Mouse (Mus musculus) forebrain, embryonic 15.5 days (tissue): ENCODE results near the gene Oxsr1. TPM values are rescaled to one million over a fixed set of nuclear protein-coding genes. Genes with fewer than 3 reads are reported as not detected.
"Not testable (repeated sequence)": the region's sequence is repeated elsewhere in the genome, so short reads cannot be mapped to it uniquely, and the experiment has no call there.

Experiments
- ATAC-seq: fragments of 200-750 bp; cut with Nextera tagmentation; replicated peaks from 2 replicates; pipeline ENCODE4 v1.8.0; 2017; ENCODE audit warnings: mild to moderate bottlenecking, moderate TSS enrichment, moderate library complexity
- H3K27ac ChIP-seq: fragments of 300-500 bp; sonication (generic); replicated peaks from 2 replicates; pipeline ENCODE4 v1.5.1; 2015; ENCODE audit warnings: mild to moderate bottlenecking, inconsistent platforms
- H3K27me3 ChIP-seq: fragments of 300-500 bp; sonication (generic); 2 replicates; pipeline ENCODE4 v1.6.1; 2015; ENCODE audit warnings: inconsistent platforms
- H3K36me3 ChIP-seq: fragments of 300-500 bp; sonication (generic); 2 replicates; pipeline ENCODE4 v1.6.1; 2015; ENCODE audit warnings: mild to moderate bottlenecking, inconsistent platforms
- H3K4me1 ChIP-seq: fragments of 300-500 bp; sonication (generic); 2 replicates; pipeline ENCODE4 v1.6.1; 2015; ENCODE audit warnings: inconsistent platforms
- H3K4me2 ChIP-seq: fragments of 300-500 bp; sonication (generic); replicated peaks from 2 replicates; pipeline ENCODE4 v1.6.1; 2015; ENCODE audit warnings: mild to moderate bottlenecking, inconsistent platforms
- H3K4me3 ChIP-seq: fragments of 300-500 bp; sonication (generic); 2 replicates; pipeline ENCODE4 v1.5.1; 2015; ENCODE audit warnings: mild to moderate bottlenecking, inconsistent platforms
- H3K9ac ChIP-seq: fragments of 300-500 bp; sonication (generic); replicated peaks from 2 replicates; pipeline ENCODE4 v1.6.1; 2015; ENCODE audit warnings: mild to moderate bottlenecking, inconsistent platforms
- H3K9me3 ChIP-seq: fragments of 300-500 bp; sonication (generic); 2 replicates; pipeline ENCODE4 v1.6.1; 2016; ENCODE audit warnings: inconsistent platforms
- WGBS: fragments of 180-500 bp; shearing (Covaris S2); methylation state at CpG from one replicate; pipeline ENCODE4 v1.1.7; 2015; ENCODE audit warnings: mixed read lengths; 5-methylcytosine and 5-hydroxymethylcytosine counted together
- polyA plus RNA-seq: library from polyadenylated mRNA; unstranded; fragments of >200 nt; fragmentation: Nextera tagmentation; extraction: Ambion mirVana; gene quantifications from 2 replicates; pipeline ENCODE4 v1.2.1, GENCODE M21; 2015

Oxsr1 gene
- polyA plus RNA-seq, 1 experiment from 2014 or later, result 13.8 TPM

- ATAC-seq, H3K4me3 ChIP-seq, H3K9me3 ChIP-seq, H3K4me2 ChIP-seq, H3K4me1 ChIP-seq, H3K9ac ChIP-seq, H3K27me3 ChIP-seq, H3K27ac ChIP-seq: not testable (repeated sequence)
- 74% methylated on average over 1 of the region's 1 CpGs for WGBS
- peaks cover 46% of the 10 kb centered on the region for H3K36me3 ChIP-seq
Measured at GRCm38 (mm10) chr9:119265373-119266120, 56.7 kb downstream of the Oxsr1 start.

- Histone ChIP-seq H3K27ac (no peak overlapping the region), H3K4me3 (no peak overlapping the region), H3K9ac (no peak overlapping the region), H3K4me2 (no peak overlapping the region), H3K27me3 (no peaks in the 10 kb centered on the region), H3K4me1 (no peaks in the 10 kb centered on the region), H3K9me3 (no peaks in the 10 kb centered on the region), H3K36me3 (peaks cover 49% of the 10 kb centered on the region)
- WGBS, result 89% methylated on average over 4 of the region's 4 CpGs
- ATAC-seq, result no peak
Measured at GRCm38 (mm10) chr9:119263067-119263466, 59.2 kb downstream of the Oxsr1 start.

- no peak overlapping the region for H3K9ac ChIP-seq
- no peak overlapping the region for H3K4me3 ChIP-seq
- H3K36me3 ChIP-seq, result peaks cover 53% of the 10 kb centered on the region
- H3K4me2 ChIP-seq, result no peak overlapping the region
- ATAC-seq, result no peak
- H3K4me1 ChIP-seq, result no peaks in the 10 kb centered on the region
- no peak overlapping the region for H3K27ac ChIP-seq
- no peaks in the 10 kb centered on the region for H3K27me3 ChIP-seq
- over 99% methylated on average over 2 of the region's 2 CpGs for WGBS
- H3K9me3 ChIP-seq, result no peaks in the 10 kb centered on the region
Measured at GRCm38 (mm10) chr9:119260825-119261224, 61.4 kb downstream of the Oxsr1 start.

GRCm38 (mm10) chr9:119258785-119259184 lies 63.4 kb downstream of the Oxsr1 start:
- H3K4me1 ChIP-seq, result no peaks in the 10 kb centered on the region
- no peak overlapping the region for H3K4me2 ChIP-seq
- WGBS, result 95% methylated on average over 2 of the region's 2 CpGs
- H3K9ac ChIP-seq, result no peak overlapping the region
- ATAC-seq, result no peak
- H3K36me3 ChIP-seq, result peaks cover 56% of the 10 kb centered on the region
- H3K27ac ChIP-seq, result no peak overlapping the region
- no peaks in the 10 kb centered on the region for H3K27me3 ChIP-seq
- H3K4me3 ChIP-seq, result no peak overlapping the region
- H3K9me3 ChIP-seq, result no peaks in the 10 kb centered on the region

- H3K4me2 ChIP-seq, result no peak overlapping the region
- no peak overlapping the region for H3K4me3 ChIP-seq
- no peaks in the 10 kb centered on the region for H3K4me1 ChIP-seq
- no peaks in the 10 kb centered on the region for H3K27me3 ChIP-seq
- WGBS, result 89% methylated on average over 5 of the region's 5 CpGs
- H3K9me3 ChIP-seq, result no peaks in the 10 kb centered on the region
- no peak overlapping the region for H3K9ac ChIP-seq
- peaks cover 56% of the 10 kb centered on the region for H3K36me3 ChIP-seq
- H3K27ac ChIP-seq, result no peak overlapping the region
- ATAC-seq, result no peak
Measured at GRCm38 (mm10) chr9:119258128-119258527, 64.1 kb downstream of the Oxsr1 start.

- H3K27ac ChIP-seq, result no peak overlapping the region
- 97% methylated on average over 12 of the region's 12 CpGs for whole genome bisulfite sequencing
- H3K4me2 ChIP-seq, result no peak overlapping the region
- H3K9me3 ChIP-seq, result no peaks in the 10 kb centered on the region
- ATAC-seq, result no peak
- H3K9ac ChIP-seq, result no peak overlapping the region
- H3K36me3 ChIP-seq, result peaks cover 56% of the 10 kb centered on the region
- no peaks in the 10 kb centered on the region for H3K4me1 ChIP-seq
- H3K4me3 ChIP-seq, result no peak overlapping the region
- H3K27me3 ChIP-seq, result no peaks in the 10 kb centered on the region
Measured at GRCm38 (mm10) chr9:119256161-119256560, 66.1 kb downstream of the Oxsr1 start.

- H3K27ac ChIP-seq, result no peak overlapping the region
- 95% methylated on average over 1 of the region's 1 CpGs for WGBS
- H3K36me3 ChIP-seq, result peaks cover 63% of the 10 kb centered on the region
- no peak overlapping the region for H3K4me3 ChIP-seq
- no peak for ATAC-seq
- H3K9ac ChIP-seq, result no peak overlapping the region
- H3K4me2 ChIP-seq, result no peak overlapping the region
- H3K4me1 ChIP-seq, result no peaks in the 10 kb centered on the region
- no peaks in the 10 kb centered on the region for H3K27me3 ChIP-seq
- H3K9me3 ChIP-seq, result no peaks in the 10 kb centered on the region
Measured at GRCm38 (mm10) chr9:119255096-119255495, 67.1 kb downstream of the Oxsr1 start.

GRCm38 (mm10) chr9:119254187-119254586 lies 68.0 kb downstream of the Oxsr1 start:
- Histone ChIP-seq H3K36me3 (peaks cover 62% of the 10 kb centered on the region), H3K4me2 (no peak overlapping the region)

GRCm38 (mm10) chr9:119247996-119248395 lies 74.2 kb downstream of the Oxsr1 start:
- 90% methylated on average over 5 of the region's 5 CpGs for whole genome bisulfite sequencing
- ATAC-seq, result no peak
- no peaks in the 10 kb centered on the region for H3K9me3 ChIP-seq
- H3K27ac ChIP-seq, result no peak overlapping the region
- peaks cover 25% of the 10 kb centered on the region; the same call in 1 of the 2 replicates for H3K36me3 ChIP-seq
- no peak overlapping the region for H3K4me3 ChIP-seq
- H3K4me2 ChIP-seq, result no peak overlapping the region
- H3K9ac ChIP-seq, result no peak overlapping the region
- H3K27me3 ChIP-seq, result no peaks in the 10 kb centered on the region
- H3K4me1 ChIP-seq, result no peaks in the 10 kb centered on the region

More at GRCm38 (mm10) chr9:119254187-119254586, 68.0 kb downstream of the Oxsr1 start:
- H3K9ac ChIP-seq, result no peak overlapping the region
- no peaks in the 10 kb centered on the region for H3K4me1 ChIP-seq
- no peak for ATAC-seq
- WGBS, result 79% methylated on average over 2 of the region's 2 CpGs
- no peak overlapping the region for H3K27ac ChIP-seq
- H3K27me3 ChIP-seq, result no peaks in the 10 kb centered on the region
- no peaks in the 10 kb centered on the region for H3K9me3 ChIP-seq
- no peak overlapping the region for H3K4me3 ChIP-seq

- Histone ChIP-seq H3K27ac (no peak overlapping the region), H3K4me3 (no peak overlapping the region), H3K27me3 (no peaks in the 10 kb centered on the region), H3K4me1 (no peaks in the 10 kb centered on the region), H3K36me3 (peaks cover 25% of the 10 kb centered on the region; the same call in 1 of the 2 replicates), H3K9ac (no peak overlapping the region), H3K4me2 (no peak overlapping the region), H3K9me3 (no peaks in the 10 kb centered on the region)
- WGBS, result 87% methylated on average over 5 of the region's 5 CpGs
- ATAC-seq, result no peak
Measured at GRCm38 (mm10) chr9:119246826-119247225, 75.4 kb downstream of the Oxsr1 start.

GRCm38 (mm10) chr9:119243981-119244380 lies 78.2 kb downstream of the Oxsr1 start:
- Histone ChIP-seq H3K4me1 (no peaks in the 10 kb centered on the region), H3K27me3 (no peaks in the 10 kb centered on the region), H3K4me3 (no peak overlapping the region), H3K9ac (no peak overlapping the region), H3K4me2 (no peak overlapping the region), H3K27ac (no peak overlapping the region), H3K9me3 (no peaks in the 10 kb centered on the region), H3K36me3 (peaks cover 18% of the 10 kb centered on the region)
- no peak for ATAC-seq
- 95% methylated on average over 3 of the region's 3 CpGs for WGBS

- 91% methylated on average over 11 of the region's 11 CpGs for WGBS
- H3K9ac ChIP-seq, result no peak overlapping the region
- H3K27ac ChIP-seq, result no peak overlapping the region
- H3K36me3 ChIP-seq, result peaks cover 17% of the 10 kb centered on the region
- no peak overlapping the region for H3K4me3 ChIP-seq
- H3K4me2 ChIP-seq, result no peak overlapping the region
- H3K9me3 ChIP-seq, result no peaks in the 10 kb centered on the region
- no peak for ATAC-seq
- H3K4me1 ChIP-seq, result no peaks in the 10 kb centered on the region
- H3K27me3 ChIP-seq, result no peaks in the 10 kb centered on the region
Measured at GRCm38 (mm10) chr9:119241169-119241865, 80.9 kb downstream of the Oxsr1 start.
